Comparison of ENCODE assay signal across 26 mouse cellular contexts in the genomic region with DNA sequence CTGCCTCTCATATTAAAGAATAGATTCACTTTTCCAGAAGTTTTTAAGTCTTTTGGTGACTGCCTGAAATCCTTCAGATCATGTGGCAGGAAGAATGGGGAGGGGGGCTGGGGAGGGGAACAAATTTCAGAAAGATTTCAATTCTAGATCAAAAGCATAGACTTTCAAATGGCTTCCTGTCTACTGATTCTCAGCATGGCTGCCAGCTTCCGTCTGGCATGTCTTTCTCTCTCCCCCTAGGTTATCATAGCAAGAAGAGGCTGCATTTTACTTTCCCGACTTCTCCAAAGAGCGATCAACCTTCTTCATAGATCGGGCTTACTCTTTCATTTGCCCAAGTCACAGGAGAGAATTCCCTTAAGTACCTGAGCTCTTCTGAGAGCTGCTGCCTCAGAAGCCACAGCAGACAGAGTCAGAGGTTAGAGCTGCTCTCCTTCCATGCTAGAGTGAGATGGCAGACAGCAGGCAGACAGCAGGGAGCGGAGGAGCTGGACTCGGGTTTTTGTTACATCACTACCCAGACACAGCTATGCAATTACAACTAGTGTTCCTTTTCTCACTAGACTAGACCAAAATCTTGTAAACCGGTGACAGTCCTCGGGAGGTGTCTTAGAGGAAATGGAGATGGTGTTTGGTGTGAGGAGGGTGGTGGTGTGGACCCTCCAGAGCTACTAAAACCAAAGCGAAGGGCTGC.
DNase-seq lines count a peak whose midpoint lies in the region; ATAC-seq and TF ChIP-seq lines count a peak whose summit lies in the region.
"Had no signal": no experiment of that assay in that cellular context is flagged by ENCODE, and none has a peak within 500 bp of the region (broad histone marks: within the 10 kb centered on the region; RNA-seq: fewer than 3 reads in every experiment).

No protein-coding gene starts in this region.

- no peak for TF ChIP-seq POLR2A in heart, adult 2 months (IDR thresholded peaks at IDR 0.05; ENCODE audit: insufficient read depth, low read depth, low read length)

- H3K9me3 ChIP-seq in embryonic facial prominence, embryonic 14.5 days (ENCODE audit: control insufficient read depth, low read length) = no peaks in the 10 kb centered on the region
- H3K9me3 ChIP-seq in embryonic facial prominence, embryonic 10.5 days = no peaks in the 10 kb centered on the region
- H3K9me3 ChIP-seq in intestine, embryonic 16.5 days (ENCODE audit: control insufficient read depth, low read length) = no peaks in the 10 kb centered on the region
- H3K9me3 ChIP-seq: embryonic facial prominence, embryonic 12.5 days; forebrain, embryonic 12.5 days; heart, embryonic 10.5 days; hindbrain, embryonic 15.5 days; kidney, embryonic 15.5 days; limb, embryonic 15.5 days had no signal

- H3K27ac ChIP-seq in embryonic facial prominence, embryonic 14.5 days (replicated peaks; ENCODE audit: low read depth, low read length) = peak overlapping the region; percentile 15; the same call in 1 of the 2 replicates
- H3K27ac ChIP-seq in embryonic facial prominence, embryonic 10.5 days (replicated peaks) = no peak overlapping the region
- no peak overlapping the region for H3K27ac ChIP-seq in intestine, embryonic 16.5 days (ENCODE audit: low read length)
- H3K27ac ChIP-seq in heart, adult 2 months = no peak overlapping the region
- H3K27ac ChIP-seq: embryonic facial prominence, embryonic 12.5 days; forebrain, embryonic 12.5 days; heart, embryonic 10.5 days; hindbrain, embryonic 15.5 days; kidney, embryonic 15.5 days; left cerebral cortex, adult 2 months; limb, embryonic 15.5 days; liver, embryonic 14.5 days had no signal

- H3K79me2 ChIP-seq in heart, adult 2 months (replicated peaks; ENCODE audit: control insufficient read depth, insufficient read depth, low read length) = no peaks in the 10 kb centered on the region

- DNase-seq in embryonic facial prominence, embryonic 14.5 days (ENCODE audit: low spot score) = no peak
- DNase-seq in embryonic facial prominence, embryonic 10.5 days (ENCODE audit: low spot score) = no peak
- DNase-seq in CD4-positive helper T cell, adult 2 months (ENCODE audit: low read depth, low spot score) = peak; percentile 48
- DNase-seq in CD8-positive naive resting alpha-beta T cell, adult 2 months (ENCODE audit: low read depth in 2 of 2, low spot score in 2 of 2) = peak; percentile 2 to 11
- no peak for DNase-seq in heart, adult 2 months
- DNase-seq in layer of hippocampus, postnatal 36 days = no peak
- DNase-seq: adrenal gland, postnatal 36 days; cerebellum, adult 18-20 months; heart, postnatal 4 days; kidney, postnatal 4 days; layer of hippocampus, adult 9-11 months; lung, embryonic 14.5 days; right cerebral cortex, postnatal 14 days; spleen, adult 18-20 months had no signal

- no peaks in the 10 kb centered on the region for H3K36me3 ChIP-seq in embryonic facial prominence, embryonic 14.5 days (ENCODE audit: control insufficient read depth, insufficient read depth, low read length)
- H3K36me3 ChIP-seq in embryonic facial prominence, embryonic 10.5 days (replicated peaks) = no peaks in the 10 kb centered on the region
- H3K36me3 ChIP-seq in intestine, embryonic 16.5 days (ENCODE audit: control insufficient read depth, insufficient read depth, low read length) = no peaks in the 10 kb centered on the region
- H3K36me3 ChIP-seq in heart, adult 2 months (ENCODE audit: control insufficient read depth, insufficient read depth, low read length) = no peaks in the 10 kb centered on the region
- H3K36me3 ChIP-seq: embryonic facial prominence, embryonic 12.5 days; forebrain, embryonic 12.5 days; heart, embryonic 10.5 days; hindbrain, embryonic 15.5 days; kidney, embryonic 15.5 days; limb, embryonic 15.5 days had no signal

- no peak for ATAC-seq in embryonic facial prominence, embryonic 14.5 days (ENCODE audit: low read depth)
- ATAC-seq in granulocyte monocyte progenitor cell, adult 5-6 weeks (replicated peaks; ENCODE audit: poor library complexity, severe bottlenecking) = peak; percentile 73
- ATAC-seq in intestine, embryonic 16.5 days = no peak
- ATAC-seq: intestine, postnatal 0 days had no signal

- no peak for TF ChIP-seq EP300 in heart, adult 2 months (IDR thresholded peaks at IDR 0.05; ENCODE audit: insufficient read depth, low read depth, low read length)

- H3K4me1 ChIP-seq in embryonic facial prominence, embryonic 14.5 days (ENCODE audit: control insufficient read depth, insufficient read depth, low read length) = peaks cover 6% of the 10 kb centered on the region; the same call in 1 of the 2 replicates
- no peaks in the 10 kb centered on the region for H3K4me1 ChIP-seq in embryonic facial prominence, embryonic 10.5 days
- H3K4me1 ChIP-seq in intestine, embryonic 16.5 days (ENCODE audit: control insufficient read depth, insufficient read depth, low read length) = no peaks in the 10 kb centered on the region
- H3K4me1 ChIP-seq in heart, adult 2 months (ENCODE audit: control insufficient read depth, insufficient read depth, low read length) = no peaks in the 10 kb centered on the region
- H3K4me1 ChIP-seq: embryonic facial prominence, embryonic 12.5 days; forebrain, embryonic 12.5 days; heart, embryonic 10.5 days; hindbrain, embryonic 15.5 days; kidney, embryonic 15.5 days; limb, embryonic 15.5 days had no signal

- no peak overlapping the region for H3K4me3 ChIP-seq in embryonic facial prominence, embryonic 14.5 days (ENCODE audit: low read depth, low read length)
- no peak overlapping the region for H3K4me3 ChIP-seq in embryonic facial prominence, embryonic 10.5 days
- H3K4me3 ChIP-seq in intestine, embryonic 16.5 days (ENCODE audit: low read length) = no peak overlapping the region
- H3K4me3 ChIP-seq in heart, adult 2 months = no peak overlapping the region
- H3K4me3 ChIP-seq: embryonic facial prominence, embryonic 12.5 days; erythroblast, embryonic 14.5 days; forebrain, embryonic 12.5 days; heart, embryonic 10.5 days; hindbrain, embryonic 15.5 days; kidney, embryonic 15.5 days; left cerebral cortex, adult 2 months; limb, embryonic 15.5 days had no signal

- no peak for TF ChIP-seq CTCF in heart, adult 2 months (IDR thresholded peaks at IDR 0.05)

- H3K9ac ChIP-seq in embryonic facial prominence, embryonic 14.5 days (ENCODE audit: low read depth, low read length) = no peak overlapping the region
- H3K9ac ChIP-seq in intestine, embryonic 16.5 days (ENCODE audit: low read depth, low read length) = no peak overlapping the region
- no peak overlapping the region for H3K9ac ChIP-seq in heart, adult 2 months (ENCODE audit: low read depth, low read length)
- H3K9ac ChIP-seq: embryonic facial prominence, embryonic 12.5 days; forebrain, embryonic 12.5 days; hindbrain, embryonic 15.5 days; kidney, embryonic 15.5 days; limb, embryonic 15.5 days; liver, embryonic 14.5 days; lung, embryonic 14.5 days had no signal

- intact Hi-C loops in heart, adult 2 months (cut with DNase I) = no loop called here

- H3K27me3 ChIP-seq in embryonic facial prominence, embryonic 14.5 days (replicated peaks; ENCODE audit: control insufficient read depth, insufficient read depth, low read length) = no peaks in the 10 kb centered on the region
- no peaks in the 10 kb centered on the region for H3K27me3 ChIP-seq in embryonic facial prominence, embryonic 10.5 days (replicated peaks; ENCODE audit: low read depth, poor library complexity, severe bottlenecking)
- no peaks in the 10 kb centered on the region for H3K27me3 ChIP-seq in intestine, embryonic 16.5 days (replicated peaks; ENCODE audit: control insufficient read depth, insufficient read depth, low read length)
- no peaks in the 10 kb centered on the region for H3K27me3 ChIP-seq in heart, adult 2 months (ENCODE audit: control insufficient read depth, insufficient read depth, low read length)
- H3K27me3 ChIP-seq: embryonic facial prominence, embryonic 12.5 days; forebrain, embryonic 12.5 days; hindbrain, embryonic 15.5 days; kidney, embryonic 15.5 days; limb, embryonic 15.5 days had no signal

- WGBS in embryonic facial prominence, embryonic 14.5 days = 62% methylated on average over 9 of the region's 9 CpGs
- 79% methylated on average over 9 of the region's 9 CpGs for WGBS in embryonic facial prominence, embryonic 10.5 days
- 78% methylated on average over 9 of the region's 9 CpGs for WGBS in intestine, embryonic 16.5 days
- WGBS in heart, adult 2 months = 74% methylated on average over 9 of the region's 9 CpGs

- no peak overlapping the region for H3K4me2 ChIP-seq in embryonic facial prominence, embryonic 14.5 days (ENCODE audit: low read depth, low read length)
- H3K4me2 ChIP-seq in intestine, embryonic 16.5 days (ENCODE audit: low read depth, low read length) = no peak overlapping the region
- H3K4me2 ChIP-seq: embryonic facial prominence, embryonic 12.5 days; forebrain, embryonic 12.5 days; hindbrain, embryonic 15.5 days; kidney, embryonic 15.5 days; limb, embryonic 15.5 days; lung, embryonic 14.5 days had no signal

Comparison
In these comparisons a context has a peak if more than half of its experiments do, and no peak if none do; other contexts are left out.
1. DNase-seq: peak in CD4-positive helper T cell, adult 2 months (single experiment) and CD8-positive naive resting alpha-beta T cell, adult 2 months (2 of 2); none in embryonic facial prominence, embryonic 14.5 days (single experiment), embryonic facial prominence, embryonic 10.5 days (single experiment), heart, adult 2 months (0 of 2) and layer of hippocampus, postnatal 36 days (0 of 2).